Mouse (Mus musculus) E14TG2a.4 (cell line): ENCODE data around the gene Pde1a.

Experiments used
- CTCF ChIP-seq: conservative IDR thresholded peaks from 2 replicates; pipeline ENCODE4 v1.5.1; 2014; ENCODE audit warnings: low read length
- NANOG ChIP-seq: IDR thresholded peaks from 2 replicates; pipeline ENCODE4 v1.6.1; 2014; ENCODE audit warnings: borderline replicate concordance, low read length, mixed read lengths
- POU5F1 ChIP-seq: IDR thresholded peaks from 2 replicates; pipeline ENCODE4 v1.6.1; 2014; ENCODE audit warnings: low read length, borderline replicate concordance

DNA sequence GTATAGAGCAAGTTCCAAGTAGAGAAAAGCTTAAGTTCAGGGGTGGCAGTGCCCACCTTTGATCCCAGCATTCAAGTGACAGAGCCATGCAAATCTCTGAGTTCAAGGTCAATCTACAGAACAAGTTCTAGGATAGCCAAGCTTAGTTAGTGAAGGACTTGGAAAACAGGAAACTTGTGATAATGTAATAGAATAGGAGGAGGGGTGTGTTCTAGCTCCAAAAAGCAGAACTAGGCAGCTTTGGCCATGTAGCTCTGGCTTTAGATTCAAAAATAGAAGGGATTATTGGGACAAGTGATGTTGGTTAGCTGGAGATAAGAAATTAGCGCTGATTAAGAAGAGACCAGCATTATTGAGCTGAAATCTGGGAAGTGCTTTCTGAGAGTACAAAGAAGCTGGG lies 272.4 kb downstream of the Pde1a start:
- no peak for TF ChIP-seq CTCF
- TF ChIP-seq POU5F1, result no peak
- no peak for TF ChIP-seq NANOG
